Mouse (Mus musculus) inflammation-experienced regulatory T-cells, adult 6 months (primary cell): ENCODE data around the gene Tada3. TPM values are rescaled to one million over a fixed set of nuclear protein-coding genes. Genes with fewer than 3 reads are reported as not detected.

Source experiments
- ATAC-seq: one replicate; pipeline ENCODE4 v1.8.0; 2017
- polyA plus RNA-seq, 3 experiments: library from polyadenylated mRNA; unstranded; fragments of 100-300 nt; shearing (Covaris generic); gene quantifications; one replicate each; pipeline ENCODE4 v1.2.1; 2017

The Tada3 gene
- polyA plus RNA-seq, 3 experiments from 2014 or later = 27.5 to 44.5 (median 43.3) TPM

DNA sequence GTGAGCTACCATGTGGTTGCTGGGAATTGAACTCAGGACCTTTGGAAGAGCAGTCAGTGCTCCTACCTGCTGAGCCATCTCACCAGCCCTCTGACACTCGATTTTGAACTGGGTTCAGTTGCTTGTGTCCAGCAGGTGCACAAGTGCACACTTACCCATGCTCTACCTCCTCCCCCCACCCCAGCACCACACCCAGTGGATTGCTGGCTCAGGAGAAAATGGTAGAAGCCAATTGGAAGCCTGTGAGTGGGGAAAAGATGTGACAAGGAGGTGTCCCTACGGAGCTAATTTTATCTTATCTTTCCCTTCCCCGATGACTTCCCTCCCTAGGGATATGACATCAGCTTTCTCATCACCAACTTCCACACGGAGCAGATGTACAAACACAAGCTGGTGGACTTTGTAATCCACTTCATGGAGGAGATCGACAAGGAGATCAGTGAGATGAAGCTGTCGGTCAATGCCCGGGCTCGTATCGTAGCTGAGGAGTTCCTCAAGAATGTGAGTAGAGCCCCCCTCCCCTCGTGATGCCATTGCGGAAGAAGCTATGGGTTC is 7.6 kb upstream of the Tada3 start:
- no peak for ATAC-seq

GRCm38 (mm10) chr6:113384351-113384927 is 6.8 kb upstream of the Tada3 start:
- no peak for ATAC-seq

DNA sequence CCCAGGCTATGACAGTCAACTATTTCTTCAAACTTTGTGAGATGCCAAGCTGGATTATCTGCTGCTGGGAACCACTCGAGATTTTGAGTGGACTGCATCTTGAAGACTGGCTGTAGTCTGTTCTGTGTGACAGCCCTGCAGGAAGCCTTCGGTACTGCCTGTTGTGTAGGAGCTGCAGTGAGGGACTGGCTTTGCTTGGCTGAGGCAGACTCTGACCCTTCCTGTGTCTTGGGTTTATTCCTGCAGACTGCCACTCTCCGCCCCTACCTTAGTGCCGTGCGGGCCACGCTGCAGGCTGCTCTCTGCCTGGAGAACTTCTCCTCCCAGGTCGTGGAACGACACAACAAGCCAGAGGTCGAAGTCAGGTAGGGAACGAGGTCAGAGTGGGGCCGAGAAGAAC is 2.8 kb upstream of the Tada3 start:
- ATAC-seq = no peak

GRCm38 (mm10) chr6:113379246-113379645 is 1.6 kb upstream of the Tada3 start:
- ATAC-seq = no peak

DNA sequence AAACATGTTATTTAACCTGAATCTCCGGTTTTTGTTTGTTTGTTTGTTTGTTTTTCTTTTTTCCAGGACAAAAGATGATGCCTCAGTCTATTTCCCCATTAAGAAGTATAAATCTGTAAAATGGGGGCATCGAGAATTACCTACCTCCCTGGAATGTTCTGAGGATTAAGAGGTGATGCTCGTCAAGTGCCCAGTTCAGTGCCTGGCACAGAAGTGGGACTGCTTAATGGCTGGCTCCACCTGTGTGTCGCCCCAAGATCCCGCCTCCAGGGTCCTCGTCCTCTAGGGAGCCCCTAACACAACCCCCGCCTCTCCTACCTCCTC is 549 bp downstream of the Tada3 start:
- ATAC-seq = no peak

GRCm38 (mm10) chr6:113373491-113373890 is 4.2 kb downstream of the Tada3 start:
- no peak for ATAC-seq

DNA sequence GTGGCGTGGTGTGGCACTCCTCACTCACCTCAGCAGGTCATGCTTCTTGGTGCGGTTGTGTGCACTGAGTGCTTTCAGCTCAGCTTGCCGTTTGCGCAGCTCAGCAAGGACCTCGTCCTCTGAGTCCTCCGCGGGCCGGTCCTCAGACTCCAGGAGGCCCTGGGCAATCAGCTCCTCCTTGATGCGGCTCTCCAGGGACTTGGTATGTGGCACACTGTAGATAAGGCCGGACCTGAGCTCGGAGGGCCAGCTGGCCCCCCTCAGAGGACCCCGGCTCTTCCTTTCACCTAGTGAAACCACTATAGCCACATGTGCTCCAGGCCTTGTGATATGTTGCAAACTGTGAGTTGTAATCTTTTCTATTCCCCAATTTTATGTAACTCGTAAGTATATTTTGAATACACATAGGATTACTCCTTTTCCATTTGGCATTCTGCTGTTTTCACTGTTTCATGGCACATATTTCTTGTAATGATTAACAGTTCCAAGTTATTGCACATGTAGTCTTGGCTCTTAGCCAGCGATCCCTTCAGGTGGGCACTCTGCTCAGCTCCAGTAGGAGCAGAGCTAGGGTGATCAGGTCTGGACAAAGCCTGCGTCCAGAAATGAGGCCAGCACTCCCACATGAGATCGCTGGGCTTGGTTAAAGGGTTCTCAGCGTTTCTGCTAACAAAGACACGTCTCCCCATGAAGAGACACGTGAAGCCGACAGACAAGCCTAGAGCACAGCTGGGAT is 7.3 kb downstream of the Tada3 start:
- ATAC-seq = no peak

DNA sequence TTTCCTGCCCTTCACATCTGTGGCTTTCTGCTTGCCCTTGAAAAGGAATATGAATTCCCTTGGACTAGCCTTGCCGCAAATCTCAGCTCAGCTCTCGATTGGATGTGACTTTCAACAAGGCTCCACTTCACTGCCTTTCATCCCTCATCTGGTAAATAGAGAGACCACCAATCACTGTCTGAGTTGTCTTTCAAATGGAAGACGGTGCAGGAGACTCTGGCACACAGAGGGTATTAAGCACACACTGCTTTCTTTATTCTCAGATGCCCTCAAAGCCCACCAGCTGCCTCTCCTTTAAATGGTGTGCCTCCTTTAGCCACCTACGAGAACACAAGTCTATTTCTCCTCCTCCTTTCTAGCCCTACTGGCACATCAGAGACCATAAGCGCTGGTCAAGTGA is 9.1 kb downstream of the Tada3 start:
- ATAC-seq = no peak

DNA sequence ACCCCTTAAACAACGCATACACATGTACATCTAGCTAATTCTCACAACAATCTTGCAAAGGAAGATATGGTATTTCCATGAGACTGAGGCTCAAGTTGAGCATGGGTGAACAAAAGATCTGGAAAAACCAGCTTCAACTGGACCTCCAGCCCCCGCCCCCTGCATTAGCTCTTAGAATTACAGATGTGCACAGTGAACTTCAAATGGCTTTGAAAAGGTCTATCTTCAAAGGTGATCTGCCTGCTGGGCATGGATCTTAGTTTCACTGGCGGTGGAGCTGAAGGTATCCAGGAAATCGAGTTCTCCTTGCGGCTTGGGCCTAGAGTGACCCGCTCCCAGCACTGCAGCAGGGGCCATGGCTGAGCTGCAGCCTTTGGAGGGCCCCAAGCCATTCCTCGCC is 9.6 kb downstream of the Tada3 start:
- no peak for ATAC-seq

DNA sequence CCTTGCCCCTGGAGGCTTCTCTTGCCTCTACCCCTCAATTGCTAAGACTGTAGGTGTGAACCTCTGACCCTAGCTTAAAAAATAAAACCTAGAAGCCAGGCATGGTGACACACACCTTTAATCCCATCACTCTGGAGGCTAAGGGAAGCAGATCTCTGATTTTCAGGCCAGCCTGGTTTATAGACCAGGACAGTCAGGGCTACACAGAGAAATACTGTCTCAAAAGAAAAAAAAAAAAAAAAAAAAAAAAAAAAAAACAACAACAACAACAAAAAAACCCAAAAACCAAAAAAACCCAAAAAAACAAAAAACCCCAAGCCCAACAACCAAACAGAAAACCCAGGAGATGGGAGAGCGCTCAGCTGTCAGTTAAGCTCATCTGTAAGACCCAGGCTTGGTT is 10.1 kb downstream of the Tada3 start:
- no peak for ATAC-seq

GRCm38 (mm10) chr6:113366639-113367038 is 11.0 kb downstream of the Tada3 start:
- no peak for ATAC-seq

GRCm38 (mm10) chr6:113364518-113365135 is 13.1 kb downstream of the Tada3 start:
- ATAC-seq = no peak

DNA sequence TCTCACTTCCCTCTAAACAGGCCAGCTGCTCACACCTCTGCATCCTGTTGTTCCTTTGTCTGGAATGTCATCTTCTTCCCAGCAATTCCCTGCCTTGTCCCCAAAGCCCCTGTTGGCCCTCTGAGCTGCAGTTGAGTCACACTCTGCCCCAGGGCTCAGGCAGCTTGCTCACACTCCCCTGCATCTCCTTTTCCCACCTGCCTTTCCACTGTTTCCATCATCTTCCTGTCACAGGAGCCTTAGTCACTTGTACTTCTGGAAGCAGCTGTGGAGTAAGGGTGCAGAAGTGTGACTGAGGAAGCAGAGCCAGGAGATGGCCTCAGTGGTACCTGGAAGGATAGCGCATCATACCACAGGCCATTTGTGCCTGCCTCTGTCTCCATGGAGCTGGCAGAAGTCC is 15.4 kb downstream of the Tada3 start:
- no peak for ATAC-seq

DNA sequence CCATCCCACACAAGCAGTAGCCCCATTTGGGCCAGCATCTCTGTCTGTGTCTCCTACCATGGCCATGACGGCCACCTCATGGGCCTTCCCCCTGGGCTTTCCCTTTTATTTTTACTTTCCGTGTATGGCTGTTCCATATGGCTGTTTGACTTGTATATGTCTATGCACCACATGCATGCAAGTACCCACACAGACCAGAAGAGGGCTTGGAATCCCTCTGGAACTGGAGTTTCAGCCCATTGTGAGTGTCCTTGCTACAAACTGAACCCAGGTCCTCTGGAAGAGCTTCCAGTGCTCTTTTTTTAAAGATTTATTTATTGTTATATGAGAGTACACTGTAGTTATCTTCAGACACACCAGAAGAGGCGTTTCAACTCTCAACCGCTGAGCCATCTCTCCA is 16.2 kb downstream of the Tada3 start:
- ATAC-seq = no peak

- no peak for ATAC-seq
Observed at GRCm38 (mm10) chr6:113353696-113354095, 24.0 kb downstream of the Tada3 start.

DNA sequence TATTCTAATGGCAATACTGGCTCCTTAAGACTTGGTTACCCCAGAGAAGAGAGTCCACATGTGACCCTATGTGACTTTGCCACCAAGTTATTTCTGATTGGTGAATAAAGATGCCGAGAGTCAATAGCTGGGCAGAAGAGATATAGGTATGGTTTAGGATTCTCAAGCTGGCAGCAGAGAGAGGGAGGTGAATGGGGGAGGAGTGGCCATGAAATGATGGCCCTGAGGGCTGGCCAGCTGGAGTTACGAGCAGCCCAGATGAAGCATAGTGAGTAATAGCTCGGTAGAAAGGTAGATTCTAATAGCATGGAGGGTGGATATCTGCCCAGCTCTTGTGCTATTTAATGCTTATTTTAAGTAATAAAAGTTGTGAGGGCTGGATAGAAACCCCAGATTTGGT is 24.9 kb downstream of the Tada3 start:
- no peak for ATAC-seq

- ATAC-seq = no peak
Observed at GRCm38 (mm10) chr6:113351653-113352052, 26.0 kb downstream of the Tada3 start.

GRCm38 (mm10) chr6:113351161-113351560 is 26.5 kb downstream of the Tada3 start:
- ATAC-seq = no peak

GRCm38 (mm10) chr6:113350538-113350937 is 27.1 kb downstream of the Tada3 start:
- ATAC-seq = no peak

DNA sequence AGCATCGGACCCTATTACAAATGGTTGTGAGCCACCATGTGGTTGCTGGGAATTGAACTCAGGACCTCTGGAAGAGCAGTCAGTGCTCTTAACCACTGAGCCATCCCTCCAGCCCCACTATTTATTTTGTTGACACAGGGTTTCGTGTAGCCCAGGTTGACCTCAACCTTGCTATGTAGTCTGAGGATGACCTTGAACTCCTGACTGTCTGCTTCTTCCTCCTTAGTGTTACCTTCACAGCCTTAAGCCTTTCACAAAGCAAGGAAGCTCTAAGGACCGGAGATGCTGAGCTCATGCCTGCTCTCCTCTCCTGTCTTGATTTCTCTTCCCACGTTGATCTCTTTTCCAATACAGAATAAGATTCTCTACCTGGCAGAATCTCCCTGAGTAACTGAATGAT is 30.8 kb downstream of the Tada3 start:
- ATAC-seq = no peak

- no peak for ATAC-seq
Observed at GRCm38 (mm10) chr6:113344321-113344720, 33.4 kb downstream of the Tada3 start.

DNA sequence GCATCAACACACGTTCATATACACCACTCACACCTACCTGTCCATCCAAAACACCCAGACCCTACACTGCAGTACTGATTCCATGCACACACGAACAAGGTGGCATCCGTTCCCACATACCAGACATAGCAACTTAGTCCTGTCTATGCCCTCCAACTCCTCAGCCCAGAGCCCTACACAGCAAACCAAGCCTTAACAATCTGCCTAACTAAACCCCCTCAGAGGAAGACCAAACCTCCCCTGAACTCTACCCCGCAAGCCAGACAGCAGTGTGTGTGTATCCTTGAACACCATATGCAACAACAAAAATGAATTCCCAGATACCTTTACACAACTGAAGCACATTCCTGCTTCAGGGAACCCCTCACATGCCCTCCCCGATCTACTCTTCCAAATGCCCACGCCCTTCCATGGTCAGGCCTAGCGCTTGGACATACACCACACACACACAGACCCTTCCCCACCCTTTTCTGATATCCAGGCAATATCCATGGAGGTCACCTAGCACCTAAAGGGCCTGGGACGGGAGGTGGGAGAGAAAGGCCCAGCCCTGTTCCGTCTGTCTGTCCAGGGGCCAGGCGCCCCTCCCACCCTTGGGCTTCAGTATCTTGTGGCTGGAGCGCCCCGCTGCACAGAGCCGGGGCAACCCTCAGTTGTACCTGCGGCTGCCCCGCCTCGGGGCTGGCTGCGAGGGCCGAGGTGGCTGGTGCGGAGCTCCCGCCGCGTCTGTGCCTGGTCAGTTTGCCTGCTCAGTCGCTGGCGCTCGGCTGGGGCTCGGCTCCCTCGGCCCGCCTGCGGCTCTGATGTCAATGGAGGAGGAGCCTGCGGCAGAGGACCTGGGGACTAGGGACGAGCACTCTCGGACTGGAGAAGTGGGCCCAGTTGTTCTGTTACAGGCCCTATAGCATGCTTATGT is 34.2 kb downstream of the Tada3 start, which contains the start of gene Camk1:
Gene Camk1, minus strand, starts transcription at position 808 of the 916 bp plus-strand sequence.
- peak; percentile 50 for ATAC-seq

DNA sequence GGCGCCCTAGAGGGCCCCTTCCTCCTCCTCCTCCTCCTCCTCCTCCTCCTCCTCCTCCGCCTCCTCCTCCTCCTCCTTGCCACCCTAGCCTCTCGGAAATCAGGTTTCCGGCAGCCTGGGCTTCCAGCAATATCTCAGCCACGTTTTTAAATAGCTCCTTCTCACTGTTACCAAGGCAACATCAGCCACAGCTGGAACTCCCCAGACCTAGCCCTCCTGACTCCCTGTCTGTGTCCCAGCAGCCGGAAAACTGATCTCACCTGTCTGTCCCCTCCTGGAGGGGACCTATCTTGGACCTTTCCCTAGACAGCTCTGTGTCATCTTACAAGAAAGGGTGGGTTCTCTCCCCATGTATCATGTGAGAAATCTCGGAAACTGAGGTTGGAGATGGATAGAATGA is 35.4 kb downstream of the Tada3 start:
- ATAC-seq = no peak
